Mouse (Mus musculus) adrenal gland, adult 18-20 months (tissue): ENCODE results near the gene Dgki. TPM values are rescaled to one million over a fixed set of nuclear protein-coding genes. Genes with fewer than 3 reads are reported as not detected.
A peak's percentile ranks its signal among the peaks of the same experiment; 100 is the strongest.

Experiments used
- DNase-seq, 2 experiments: peaks; one replicate each; pipeline ENCODE4 v3.0.0; 2021 to 2022; ENCODE audit warnings: low spot score in 2 of 2
- total RNA-seq, 2 experiments: library from RNA; stranded (reverse); gene quantifications; 1 replicate in 1 of 2; 2 replicates in 1 of 2; pipeline ENCODE4 v1.2.3; 2021

Dgki gene
- total RNA-seq, 2 experiments from 2014 or later, result 1.8 to 3.4 TPM

- no peak for DNase-seq
These were observed 230.0 kb downstream of the Dgki start for GRCm38 (mm10) chr6:37069836-37070600.

- DNase-seq, result no peak
These were observed 231.2 kb downstream of the Dgki start for GRCm38 (mm10) chr6:37068737-37069136.

- no peak for DNase-seq
These were observed 232.6 kb downstream of the Dgki start for GRCm38 (mm10) chr6:37067357-37067756.

GRCm38 (mm10) chr6:37064214-37064830 lies 235.7 kb downstream of the Dgki start:
- no peak for DNase-seq

GRCm38 (mm10) chr6:37063266-37063665 lies 236.7 kb downstream of the Dgki start:
- DNase-seq, result no peak

GRCm38 (mm10) chr6:37060114-37060513 lies 239.9 kb downstream of the Dgki start:
- DNase-seq, result no peak

- DNase-seq, result no peak
These were observed 242.0 kb downstream of the Dgki start for GRCm38 (mm10) chr6:37057957-37058356.

GRCm38 (mm10) chr6:37057536-37057935 lies 242.4 kb downstream of the Dgki start:
- DNase-seq, result no peak

- no peak for DNase-seq
These were observed 244.3 kb downstream of the Dgki start for GRCm38 (mm10) chr6:37055634-37056033.

GRCm38 (mm10) chr6:37055128-37055527 lies 244.9 kb downstream of the Dgki start:
- no peak for DNase-seq

GRCm38 (mm10) chr6:37054435-37055020 lies 245.5 kb downstream of the Dgki start:
- DNase-seq, result no peak

GRCm38 (mm10) chr6:37053411-37053810 lies 246.6 kb downstream of the Dgki start:
- no peak for DNase-seq

GRCm38 (mm10) chr6:37051652-37052051 lies 248.3 kb downstream of the Dgki start:
- DNase-seq, result no peak

- no peak for DNase-seq
These were observed 248.8 kb downstream of the Dgki start for GRCm38 (mm10) chr6:37051150-37051549.

GRCm38 (mm10) chr6:37047611-37048129 lies 252.3 kb downstream of the Dgki start:
- DNase-seq, result no peak

- DNase-seq, result peak; percentile 31 to 42
These were observed 253.7 kb downstream of the Dgki start for GRCm38 (mm10) chr6:37046152-37046788.

GRCm38 (mm10) chr6:37044796-37045195 lies 255.2 kb downstream of the Dgki start:
- no peak for DNase-seq

GRCm38 (mm10) chr6:37038444-37038843 lies 261.5 kb downstream of the Dgki start:
- no peak for DNase-seq

- no peak for DNase-seq
These were observed 262.7 kb downstream of the Dgki start for GRCm38 (mm10) chr6:37037115-37037908.

GRCm38 (mm10) chr6:37035681-37036080 lies 264.3 kb downstream of the Dgki start:
- no peak for DNase-seq

GRCm38 (mm10) chr6:37030986-37031385 lies 269.0 kb downstream of the Dgki start:
- DNase-seq, result no peak
